Mouse (Mus musculus) hindbrain, embryonic 16.5 days (tissue): ENCODE results near the gene Nf1. TPM values are rescaled to one million over a fixed set of nuclear protein-coding genes. Genes with fewer than 3 reads are reported as not detected.

Source experiments
- ATAC-seq: fragments of 200-750 bp; cut with Nextera tagmentation; 2 replicates; pipeline ENCODE4 v1.8.0; 2017; ENCODE audit warnings: moderate TSS enrichment, moderate library complexity
- H3K27ac ChIP-seq: fragments of 300-500 bp; sonication (generic); 2 replicates; pipeline ENCODE4 v1.5.1; 2014; ENCODE audit warnings: low read depth, mild to moderate bottlenecking, control low read depth, low read length, moderate library complexity
- H3K27me3 ChIP-seq: fragments of 300-500 bp; sonication (generic); replicated peaks from 2 replicates; pipeline ENCODE4 v1.6.1; 2014; ENCODE audit warnings: low read length; ENCODE audit not compliant: control insufficient read depth, insufficient read depth
- H3K36me3 ChIP-seq: fragments of 300-500 bp; sonication (generic); 2 replicates; pipeline ENCODE4 v1.6.1; 2014; ENCODE audit warnings: mild to moderate bottlenecking, low read length, moderate library complexity, mixed read lengths; ENCODE audit not compliant: control insufficient read depth, insufficient read depth
- H3K4me1 ChIP-seq: fragments of 300-500 bp; sonication (generic); 2 replicates; pipeline ENCODE4 v1.6.1; 2014; ENCODE audit warnings: low read depth, low read length; ENCODE audit not compliant: control insufficient read depth, insufficient read depth
- H3K4me2 ChIP-seq: fragments of 300-500 bp; sonication (generic); 2 replicates; pipeline ENCODE4 v1.6.1; 2014; ENCODE audit warnings: mild to moderate bottlenecking, low read length, control low read depth, moderate library complexity
- H3K4me3 ChIP-seq: fragments of 300-500 bp; sonication (generic); 2 replicates; pipeline ENCODE4 v1.5.1; 2014; ENCODE audit warnings: mild to moderate bottlenecking, low read length, control low read depth, moderate library complexity
- H3K9ac ChIP-seq: fragments of 300-500 bp; sonication (generic); 2 replicates; pipeline ENCODE4 v1.6.1; 2014; ENCODE audit warnings: low read depth, mild to moderate bottlenecking, control low read depth, low read length, moderate library complexity
- H3K9me3 ChIP-seq: fragments of 300-500 bp; sonication (generic); 2 replicates; pipeline ENCODE4 v1.6.1; 2014; ENCODE audit warnings: mild to moderate bottlenecking, low read length, moderate library complexity; ENCODE audit not compliant: control insufficient read depth
- WGBS: fragments of 180-500 bp; shearing (Covaris S2); extraction: QIAGEN DNeasy Blood & Tissue Kit; methylation state at CpG from one replicate; pipeline ENCODE4 v1.1.7; 2014; 5-methylcytosine and 5-hydroxymethylcytosine counted together
- polyA plus RNA-seq: library from polyadenylated mRNA; unstranded; fragments of >200 nt; fragmentation: Nextera tagmentation; extraction: Ambion mirVana; gene quantifications from 2 replicates; pipeline ENCODE4 v1.2.1, GENCODE M21; 2015

Gene Nf1
- polyA plus RNA-seq, 1 experiment from 2014 or later: 5.1 TPM

DNA sequence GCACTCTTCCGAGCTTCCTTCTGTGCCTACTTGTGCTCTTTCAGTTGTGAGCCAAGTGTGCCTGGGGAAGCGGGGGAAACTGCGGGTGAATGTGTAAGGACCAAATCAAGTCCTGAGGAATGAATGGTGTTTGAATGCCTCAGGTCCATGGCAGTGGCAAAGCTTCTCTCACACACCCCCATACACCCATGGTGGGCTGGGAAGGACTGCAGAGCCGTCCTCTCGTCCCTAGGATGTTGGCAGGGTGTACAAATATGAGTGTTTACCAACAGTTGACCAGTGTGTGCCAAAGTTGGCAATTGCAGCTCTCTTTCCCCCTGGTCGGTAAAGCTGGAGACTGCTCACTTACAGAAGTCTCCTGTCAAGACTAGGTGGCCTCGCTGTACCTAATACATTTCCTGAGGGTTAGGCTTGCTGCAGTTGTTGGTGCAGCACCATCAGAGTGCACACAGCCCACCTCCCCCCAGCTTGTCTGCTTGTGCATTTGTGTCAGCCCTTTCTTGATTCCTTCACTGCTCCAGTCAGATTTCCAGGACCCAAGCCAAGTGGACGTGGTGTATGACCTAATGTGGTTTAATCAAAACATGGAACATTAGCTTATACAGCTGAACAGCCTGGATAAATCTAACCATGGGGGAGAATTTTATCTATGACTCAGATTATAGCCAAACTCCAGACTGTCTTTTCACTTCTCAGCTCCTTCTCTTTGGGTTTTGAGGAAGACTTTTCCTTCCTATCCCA, 194.6 kb downstream of the Nf1 start:
- no peak overlapping the region for H3K27ac ChIP-seq
- no peak for ATAC-seq
- H3K4me3 ChIP-seq: no peak overlapping the region
- H3K27me3 ChIP-seq: no peaks in the 10 kb centered on the region
- H3K4me1 ChIP-seq: no peaks in the 10 kb centered on the region
- 74% methylated on average over 8 of the region's 8 CpGs for WGBS
- H3K4me2 ChIP-seq: no peak overlapping the region
- H3K36me3 ChIP-seq: 0 out of 2 replicates have a peak, but pooled peaks cover 9% of the 10 kb centered on the region
- no peak overlapping the region for H3K9ac ChIP-seq
- H3K9me3 ChIP-seq: no peaks in the 10 kb centered on the region

DNA sequence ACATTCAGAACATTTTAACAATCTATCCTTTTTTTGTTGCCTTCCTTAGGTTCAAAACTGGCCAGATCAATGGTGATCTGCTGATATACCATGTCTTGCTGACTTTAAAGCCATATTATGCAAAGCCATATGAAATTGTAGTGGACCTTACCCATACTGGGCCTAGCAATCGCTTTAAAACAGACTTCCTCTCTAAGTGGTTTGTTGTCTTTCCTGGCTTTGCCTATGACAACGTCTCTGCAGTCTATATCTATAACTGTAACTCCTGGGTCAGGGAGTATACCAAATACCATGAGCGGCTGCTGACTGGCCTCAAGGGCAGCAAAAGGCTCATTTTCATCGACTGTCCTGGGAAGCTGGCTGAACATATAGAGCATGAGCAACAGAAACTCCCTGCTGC, 196.1 kb downstream of the Nf1 start:
- H3K4me2 ChIP-seq: no peak overlapping the region
- no peak overlapping the region for H3K9ac ChIP-seq
- 89% methylated on average over 4 of the region's 4 CpGs for WGBS
- ATAC-seq: no peak
- H3K36me3 ChIP-seq: peaks cover 13% of the 10 kb centered on the region
- H3K4me1 ChIP-seq: no peaks in the 10 kb centered on the region
- H3K9me3 ChIP-seq: no peaks in the 10 kb centered on the region
- no peaks in the 10 kb centered on the region for H3K27me3 ChIP-seq
- no peak overlapping the region for H3K27ac ChIP-seq
- H3K4me3 ChIP-seq: no peak overlapping the region

DNA sequence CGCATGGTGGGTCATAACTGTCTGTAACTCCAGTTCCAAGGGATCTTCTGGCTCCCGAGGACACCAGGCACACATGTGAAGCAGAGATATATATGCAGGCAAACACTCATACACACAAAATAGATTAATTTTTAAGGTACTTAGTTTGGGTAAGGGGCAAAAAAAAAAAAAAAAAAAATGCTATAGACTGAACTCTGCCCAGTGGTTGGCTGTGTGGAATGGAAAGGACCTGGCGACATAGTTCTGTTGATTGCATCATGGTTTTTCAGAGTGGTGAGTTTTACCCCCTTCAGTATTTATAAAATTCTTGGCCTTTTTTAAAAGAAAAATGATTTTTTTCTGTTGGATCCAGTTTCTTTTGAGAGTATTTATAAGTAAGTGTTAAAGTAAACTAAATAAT, 196.8 kb downstream of the Nf1 start:
- Histone ChIP-seq H3K9me3 (no peaks in the 10 kb centered on the region), H3K4me1 (no peaks in the 10 kb centered on the region), H3K27me3 (no peaks in the 10 kb centered on the region), H3K4me2 (no peak overlapping the region), H3K27ac (no peak overlapping the region), H3K4me3 (no peak overlapping the region), H3K9ac (no peak overlapping the region), H3K36me3 (peaks cover 15% of the 10 kb centered on the region)
- 93% methylated on average over 3 of the region's 3 CpGs for WGBS
- ATAC-seq: no peak

DNA sequence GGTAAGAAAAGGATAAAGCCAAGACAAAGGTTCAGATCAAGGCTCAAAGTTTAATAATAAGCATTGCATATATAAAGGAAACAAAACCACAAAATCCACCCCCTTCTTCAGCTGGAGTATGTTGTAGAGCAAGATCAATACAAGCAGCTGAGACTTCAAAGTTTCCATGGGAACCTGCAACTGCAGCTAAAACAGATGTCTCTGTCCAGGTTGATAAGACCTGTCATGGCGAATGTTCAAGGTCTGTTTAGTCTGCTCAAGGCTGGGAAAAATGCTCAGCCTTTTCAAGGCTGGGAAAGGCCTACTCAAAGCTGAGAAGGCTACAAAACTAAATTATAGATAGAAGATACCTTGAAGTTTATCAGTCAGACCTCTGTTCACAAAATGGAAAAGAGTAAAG, 213.1 kb downstream of the Nf1 start:
- Histone ChIP-seq H3K9ac (no peak overlapping the region), H3K27me3 (no peaks in the 10 kb centered on the region), H3K4me3 (no peak overlapping the region), H3K27ac (no peak overlapping the region), H3K4me2 (no peak overlapping the region), H3K4me1 (no peaks in the 10 kb centered on the region), H3K9me3 (no peaks in the 10 kb centered on the region), H3K36me3 (peaks cover 46% of the 10 kb centered on the region)
- no peak for ATAC-seq
- WGBS: 83% methylated on average over 1 of the region's 1 CpGs

DNA sequence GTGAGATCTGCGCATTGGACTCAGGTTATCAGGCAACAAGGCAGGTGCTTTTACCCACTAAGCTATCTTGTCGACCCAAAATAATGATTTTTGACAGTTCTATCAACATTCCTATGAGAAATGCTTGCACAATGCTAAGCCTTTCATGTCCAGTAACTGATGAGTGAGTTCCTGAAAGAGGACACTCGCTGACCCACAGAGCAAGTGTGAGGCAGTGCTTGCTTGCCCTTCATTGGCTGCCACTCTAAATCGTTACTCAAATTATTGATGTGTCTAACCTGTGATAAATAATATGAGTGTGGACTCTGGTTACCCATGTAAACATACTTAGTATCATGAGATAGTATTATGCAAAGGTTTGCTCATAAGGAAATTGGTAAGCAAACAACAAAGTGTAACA, 221.0 kb downstream of the Nf1 start:
- no peaks in the 10 kb centered on the region for H3K27me3 ChIP-seq
- H3K4me2 ChIP-seq: no peak overlapping the region
- no peaks in the 10 kb centered on the region for H3K4me1 ChIP-seq
- H3K36me3 ChIP-seq: peaks cover 36% of the 10 kb centered on the region
- no peak for ATAC-seq
- no peak overlapping the region for H3K9ac ChIP-seq
- WGBS: 96% methylated on average over 4 of the region's 4 CpGs
- H3K9me3 ChIP-seq: no peaks in the 10 kb centered on the region
- no peak overlapping the region for H3K27ac ChIP-seq
- H3K4me3 ChIP-seq: no peak overlapping the region

DNA sequence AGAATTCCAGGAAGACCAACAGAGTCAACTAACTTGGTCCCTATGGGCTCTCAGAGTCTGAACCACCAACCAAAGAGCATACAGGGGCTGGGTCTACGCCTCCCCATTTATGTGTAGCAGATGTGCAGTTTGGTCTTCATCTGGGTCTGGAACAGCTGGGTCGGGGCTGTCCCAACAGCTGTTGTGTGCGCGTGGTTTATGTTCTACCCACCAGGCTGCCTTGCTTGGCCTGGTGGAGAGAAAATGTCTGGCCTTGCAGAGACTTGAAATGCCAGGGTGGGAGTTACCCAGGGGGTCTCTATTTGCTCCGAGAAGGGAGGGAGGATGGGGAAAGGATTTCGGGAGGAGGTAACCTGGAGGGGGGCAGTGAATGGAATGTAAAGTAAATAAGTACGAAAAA, 224.0 kb downstream of the Nf1 start:
- Histone ChIP-seq H3K4me2 (no peak overlapping the region), H3K36me3 (peaks cover 32% of the 10 kb centered on the region), H3K27me3 (no peaks in the 10 kb centered on the region), H3K4me3 (no peak overlapping the region), H3K4me1 (no peaks in the 10 kb centered on the region), H3K9me3 (no peaks in the 10 kb centered on the region), H3K9ac (no peak overlapping the region), H3K27ac (no peak overlapping the region)
- no peak for ATAC-seq
- WGBS: 92% methylated on average over 7 of the region's 7 CpGs

DNA sequence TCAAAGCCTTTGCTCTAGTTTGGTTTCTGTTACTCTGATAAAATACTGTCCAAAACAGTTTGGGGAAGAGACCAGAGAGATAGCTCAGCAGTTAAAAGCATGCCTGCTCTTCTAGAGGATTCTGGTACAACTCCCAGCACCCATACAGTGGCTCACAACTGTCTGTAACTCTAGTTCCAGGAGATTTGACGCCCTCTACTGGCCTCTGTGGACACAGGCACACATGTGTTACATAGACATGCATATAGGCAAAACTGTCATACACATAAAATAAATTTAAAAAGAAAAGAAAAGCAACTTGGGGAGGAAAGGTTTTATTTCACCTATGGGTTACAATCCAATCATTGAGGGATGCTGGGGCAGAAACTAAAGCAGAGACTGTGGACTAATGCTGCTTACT, 227.5 kb downstream of the Nf1 start:
- Histone ChIP-seq H3K27me3 (no peaks in the 10 kb centered on the region), H3K9ac (no peak overlapping the region), H3K4me3 (no peak overlapping the region), H3K4me2 (no peak overlapping the region), H3K4me1 (no peaks in the 10 kb centered on the region), H3K27ac (no peak overlapping the region), H3K9me3 (no peaks in the 10 kb centered on the region), H3K36me3 (peaks cover 20% of the 10 kb centered on the region)
- 57% methylated on average over 1 of the region's 1 CpGs for WGBS
- no peak for ATAC-seq

DNA sequence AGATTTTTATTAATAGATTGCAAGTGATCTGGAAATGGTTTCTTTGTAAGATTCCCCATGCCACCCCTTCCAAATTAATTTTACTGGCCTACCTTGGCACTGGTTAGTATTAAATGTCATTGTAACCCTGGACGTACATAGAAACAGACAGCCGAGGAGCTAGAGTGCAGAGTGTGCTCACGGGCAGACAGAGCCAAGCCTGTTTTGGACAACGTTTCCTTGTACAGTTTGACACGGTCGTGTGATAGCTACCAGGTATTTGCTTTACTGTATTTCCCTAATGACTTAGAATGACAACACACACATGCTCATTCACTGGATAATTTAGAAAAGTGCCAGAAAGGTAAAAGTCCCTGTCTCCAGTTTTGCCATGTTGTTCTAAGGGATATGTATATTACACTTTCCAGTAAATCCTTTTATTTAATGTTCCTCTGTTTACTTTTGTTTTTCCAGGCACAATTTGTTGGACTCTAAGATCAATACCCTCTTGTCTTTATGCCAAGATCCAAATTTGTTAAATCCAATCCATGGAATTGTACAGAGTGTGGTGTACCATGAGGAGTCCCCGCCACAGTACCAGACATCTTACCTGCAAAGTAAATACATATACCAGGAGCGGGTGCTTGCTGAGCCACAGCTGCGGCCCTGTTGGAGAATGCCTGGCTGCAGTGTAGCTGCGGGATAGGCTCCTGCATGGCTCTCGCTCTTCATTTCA, 228.9 kb downstream of the Nf1 start:
- no peak for ATAC-seq
- H3K36me3 ChIP-seq: peaks cover 21% of the 10 kb centered on the region
- no peaks in the 10 kb centered on the region for H3K27me3 ChIP-seq
- H3K4me3 ChIP-seq: no peak overlapping the region
- no peaks in the 10 kb centered on the region for H3K4me1 ChIP-seq
- WGBS: 93% methylated on average over 11 of the region's 11 CpGs
- H3K27ac ChIP-seq: no peak overlapping the region
- H3K9ac ChIP-seq: no peak overlapping the region
- H3K9me3 ChIP-seq: no peaks in the 10 kb centered on the region
- H3K4me2 ChIP-seq: no peak overlapping the region

DNA sequence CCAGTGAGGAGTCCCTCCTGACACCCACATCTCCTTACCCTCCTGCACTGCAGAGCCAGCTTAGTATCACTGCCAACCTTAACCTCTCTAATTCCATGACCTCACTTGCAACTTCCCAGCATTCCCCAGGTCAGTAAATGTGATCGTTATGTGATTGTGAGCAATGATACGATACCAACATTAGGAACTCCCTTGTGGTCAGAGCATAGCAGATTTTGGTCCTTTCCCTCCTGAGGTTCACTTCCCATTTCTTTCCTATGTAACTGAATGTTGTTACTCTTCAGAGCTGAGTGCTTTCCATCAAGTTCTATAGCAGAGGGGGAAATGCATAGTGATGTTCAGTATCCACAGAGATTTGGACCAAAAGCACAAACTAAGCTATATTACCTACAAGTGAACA, 230.8 kb downstream of the Nf1 start:
- WGBS: 84% methylated on average over 2 of the region's 2 CpGs
- H3K36me3 ChIP-seq: peaks cover 20% of the 10 kb centered on the region
- H3K4me2 ChIP-seq: no peak overlapping the region
- H3K27ac ChIP-seq: no peak overlapping the region
- H3K4me3 ChIP-seq: no peak overlapping the region
- no peaks in the 10 kb centered on the region for H3K27me3 ChIP-seq
- ATAC-seq: no peak
- H3K9me3 ChIP-seq: no peaks in the 10 kb centered on the region
- no peak overlapping the region for H3K9ac ChIP-seq
- no peaks in the 10 kb centered on the region for H3K4me1 ChIP-seq
